Mouse (Mus musculus): Measurements from ENCODE around the gene Kcnk16. TPM values are rescaled to one million over a fixed set of nuclear protein-coding genes. Genes with fewer than 3 reads are reported as not detected.

Kcnk16 gene
- polyA plus RNA-seq, 3 experiments from 2014 or later = not detected

- ATAC-seq = no peak
Observed at GRCm38 (mm10) chr14:20230063-20230491, 38.9 kb downstream of the Kcnk16 start.

- ATAC-seq = no peak
Observed at GRCm38 (mm10) chr14:20229437-20229836, 39.6 kb downstream of the Kcnk16 start.

GRCm38 (mm10) chr14:20228336-20228735 is 40.7 kb downstream of the Kcnk16 start:
- no peak for ATAC-seq

GRCm38 (mm10) chr14:20226982-20227381 is 42.0 kb downstream of the Kcnk16 start:
- no peak for ATAC-seq

GRCm38 (mm10) chr14:20226488-20226887 is 42.5 kb downstream of the Kcnk16 start:
- no peak for ATAC-seq

GRCm38 (mm10) chr14:20225525-20225924 is 43.5 kb downstream of the Kcnk16 start:
- no peak for ATAC-seq

- no peak for ATAC-seq
Observed at GRCm38 (mm10) chr14:20224576-20225218, 44.3 kb downstream of the Kcnk16 start.

- ATAC-seq = no peak
Observed at GRCm38 (mm10) chr14:20224163-20224562, 44.8 kb downstream of the Kcnk16 start.

- no peak for ATAC-seq
Observed at GRCm38 (mm10) chr14:20223253-20223652, 45.7 kb downstream of the Kcnk16 start.

- ATAC-seq = no peak
Observed at GRCm38 (mm10) chr14:20221083-20221482, 47.9 kb downstream of the Kcnk16 start.

- no peak for ATAC-seq
Observed at GRCm38 (mm10) chr14:20219849-20220248, 49.1 kb downstream of the Kcnk16 start.

- no peak for ATAC-seq
Observed at GRCm38 (mm10) chr14:20217299-20217864, 51.6 kb downstream of the Kcnk16 start.

GRCm38 (mm10) chr14:20216561-20217298 is 52.3 kb downstream of the Kcnk16 start:
- no peak for ATAC-seq

- no peak for ATAC-seq
Observed at GRCm38 (mm10) chr14:20215826-20216225, 53.2 kb downstream of the Kcnk16 start.

- no peak for ATAC-seq
Observed at GRCm38 (mm10) chr14:20214125-20214524, 54.9 kb downstream of the Kcnk16 start.

GRCm38 (mm10) chr14:20211754-20212601 is 57.0 kb downstream of the Kcnk16 start:
- no peak for ATAC-seq

Other genes starting within 250 kb of the Kcnk16 start
- gene Saysd1, start 130.7 kb downstream of the Kcnk16 start, polyA plus RNA-seq (2017; shearing (Covaris generic)) = 10 to 100 TPM; 21.3 to 40.2 (median 21.6) TPM
- gene Kcnk5, start 87.4 kb downstream of the Kcnk16 start, polyA plus RNA-seq (2017; shearing (Covaris generic)) = 1 to 10 TPM; 4.2 to 7.5 (median 5.4) TPM
- 10 to 100 TPM; 16.1 to 34.0 (median 20.0) TPM for gene Nudt13, start 25.5 kb upstream of the Kcnk16 start, polyA plus RNA-seq (2017; shearing (Covaris generic))
- gene Ecd, start 78.9 kb upstream of the Kcnk16 start, polyA plus RNA-seq (2017; shearing (Covaris generic)) = 10 to 100 TPM; 58.1 to 73.3 (median 63.9) TPM
- 10 to 100 TPM; 49.6 to 75.9 (median 55.1) TPM for gene Fam149b, start 79.0 kb upstream of the Kcnk16 start, polyA plus RNA-seq (2017; shearing (Covaris generic))
- gene Dnajc9, start 119.7 kb upstream of the Kcnk16 start, polyA plus RNA-seq (2017; shearing (Covaris generic)) = 100 to 1,000 TPM; 131 to 179 (median 169) TPM
- gene Mrps16, start 124.4 kb upstream of the Kcnk16 start, polyA plus RNA-seq (2017; shearing (Covaris generic)) = 100 to 1,000 TPM; 110 to 131 (median 112) TPM
- gene Cfap70, start 183.0 kb upstream of the Kcnk16 start, polyA plus RNA-seq (2017; shearing (Covaris generic)) = not detected
- gene Anxa7, start 210.9 kb upstream of the Kcnk16 start, polyA plus RNA-seq (2017; shearing (Covaris generic)) = 10 to 100 TPM; 63.4 to 98.4 (median 72.4) TPM
- 1 to 10 TPM; 1.0 to 3.2 (median 1.9) TPM for gene Mss51, start 227.7 kb upstream of the Kcnk16 start, polyA plus RNA-seq (2017; shearing (Covaris generic))

All from inflammation-experienced regulatory T-cells, adult 6 months (primary cell).